Mouse (Mus musculus) embryonic facial prominence, embryonic 12.5 days (tissue): ENCODE data around the gene Tmem170b. TPM values are rescaled to one million over a fixed set of nuclear protein-coding genes. Genes with fewer than 3 reads are reported as not detected.
"Not testable (repeated sequence)": the region's sequence is repeated elsewhere in the genome, so short reads cannot be mapped to it uniquely, and the experiment has no call there.

Experiments used
- ATAC-seq: fragments of 200-750 bp; cut with Nextera tagmentation; 2 replicates; pipeline ENCODE4 v1.8.0; 2017; ENCODE audit not compliant: insufficient number of reproducible peaks, insufficient read depth, low FRiP score, low TSS enrichment
- H3K27ac ChIP-seq: fragments of 300-500 bp; sonication (generic); 2 replicates; pipeline ENCODE4 v1.5.1; 2016; ENCODE audit warnings: mild to moderate bottlenecking
- H3K27me3 ChIP-seq: fragments of 300-500 bp; sonication (generic); 2 replicates; pipeline ENCODE4 v1.6.1; 2016; ENCODE audit warnings: mild to moderate bottlenecking, moderate library complexity
- H3K36me3 ChIP-seq: fragments of 300-500 bp; sonication (generic); 2 replicates; pipeline ENCODE4 v1.6.1; 2016; ENCODE audit warnings: mild to moderate bottlenecking
- H3K4me1 ChIP-seq: fragments of 300-500 bp; sonication (generic); 2 replicates; pipeline ENCODE4 v1.6.1; 2016
- H3K4me2 ChIP-seq: fragments of 300-500 bp; sonication (generic); replicated peaks from 2 replicates; pipeline ENCODE4 v1.6.1; 2016; ENCODE audit warnings: mild to moderate bottlenecking, moderate library complexity
- H3K4me3 ChIP-seq: fragments of 300-500 bp; sonication (generic); 2 replicates; pipeline ENCODE4 v1.5.1; 2016; ENCODE audit warnings: mild to moderate bottlenecking
- H3K9ac ChIP-seq: fragments of 300-500 bp; sonication (generic); 2 replicates; pipeline ENCODE4 v1.6.1; 2016; ENCODE audit warnings: mild to moderate bottlenecking, moderate library complexity
- H3K9me3 ChIP-seq: fragments of 300-500 bp; sonication (generic); 2 replicates; pipeline ENCODE4 v1.6.1; 2016; ENCODE audit warnings: mild to moderate bottlenecking, moderate library complexity
- WGBS: fragments of 180-500 bp; shearing (Covaris S2); methylation state at CpG from one replicate; pipeline ENCODE4 v1.1.7; 2016; 5-methylcytosine and 5-hydroxymethylcytosine counted together
- polyA plus RNA-seq: library from polyadenylated mRNA; unstranded; fragments of >200 nt; fragmentation: Nextera tagmentation; extraction: Ambion mirVana; gene quantifications from 2 replicates; pipeline ENCODE4 v1.2.1, GENCODE M21; 2016

The Tmem170b gene
- polyA plus RNA-seq, 1 experiment from 2014 or later, result 11.6 TPM

GRCm38 (mm10) chr13:41650665-41651064, 45.0 kb downstream of the Tmem170b start:
- no peak overlapping the region for H3K9ac ChIP-seq
- no peak overlapping the region for H3K27ac ChIP-seq
- WGBS, result 70% methylated on average over 7 of the region's 7 CpGs
- no peaks in the 10 kb centered on the region for H3K4me1 ChIP-seq
- no peak overlapping the region for H3K4me3 ChIP-seq
- H3K9me3 ChIP-seq, result no peaks in the 10 kb centered on the region
- no peaks in the 10 kb centered on the region for H3K27me3 ChIP-seq
- no peak overlapping the region for H3K4me2 ChIP-seq
- ATAC-seq, result no peak
- H3K36me3 ChIP-seq, result no peaks in the 10 kb centered on the region

GRCm38 (mm10) chr13:41653791-41654190, 48.1 kb downstream of the Tmem170b start:
- H3K4me3 ChIP-seq, result no peak overlapping the region
- H3K36me3 ChIP-seq, result no peaks in the 10 kb centered on the region
- H3K27me3 ChIP-seq, result no peaks in the 10 kb centered on the region
- no peak overlapping the region for H3K9ac ChIP-seq
- H3K9me3 ChIP-seq, result no peaks in the 10 kb centered on the region
- no peak overlapping the region for H3K27ac ChIP-seq
- no peak overlapping the region for H3K4me2 ChIP-seq
- no peaks in the 10 kb centered on the region for H3K4me1 ChIP-seq
- ATAC-seq, result no peak
- 95% methylated on average over 2 of the region's 2 CpGs for WGBS

GRCm38 (mm10) chr13:41655576-41656090, 49.9 kb downstream of the Tmem170b start:
- Histone ChIP-seq H3K4me2 (no peak overlapping the region), H3K36me3 (no peaks in the 10 kb centered on the region), H3K4me1 (no peaks in the 10 kb centered on the region), H3K9me3 (no peaks in the 10 kb centered on the region), H3K4me3 (no peak overlapping the region), H3K27me3 (no peaks in the 10 kb centered on the region), H3K27ac (no peak overlapping the region), H3K9ac (no peak overlapping the region)
- 76% methylated on average over 10 of the region's 10 CpGs for WGBS
- ATAC-seq, result no peak

GRCm38 (mm10) chr13:41660052-41660793, 54.5 kb downstream of the Tmem170b start:
- Histone ChIP-seq H3K9me3 (no peaks in the 10 kb centered on the region), H3K4me1 (0 out of 2 replicates have a peak, but pooled peaks cover 6% of the 10 kb centered on the region), H3K4me2 (no peak overlapping the region), H3K27me3 (no peaks in the 10 kb centered on the region), H3K36me3 (no peaks in the 10 kb centered on the region), H3K4me3 (no peak overlapping the region), H3K9ac (no peak overlapping the region), H3K27ac (no peak overlapping the region)
- ATAC-seq, result no peak
- WGBS, result 56% methylated on average over 11 of the region's 11 CpGs

- 0 out of 2 replicates have a peak, but pooled peaks cover 6% of the 10 kb centered on the region for H3K4me1 ChIP-seq
- ATAC-seq, result no peak
- H3K27me3 ChIP-seq, result no peaks in the 10 kb centered on the region
- WGBS, result 89% methylated on average over 11 of the region's 11 CpGs
- no peaks in the 10 kb centered on the region for H3K36me3 ChIP-seq
- no peak overlapping the region for H3K4me2 ChIP-seq
- no peak overlapping the region for H3K4me3 ChIP-seq
- no peak overlapping the region for H3K27ac ChIP-seq
- no peak overlapping the region for H3K9ac ChIP-seq
- no peaks in the 10 kb centered on the region for H3K9me3 ChIP-seq
Measured at GRCm38 (mm10) chr13:41661116-41661515, 55.4 kb downstream of the Tmem170b start.

- ATAC-seq, result no peak
- no peak overlapping the region for H3K4me2 ChIP-seq
- no peak overlapping the region for H3K4me3 ChIP-seq
- H3K36me3 ChIP-seq, result no peaks in the 10 kb centered on the region
- no peak overlapping the region for H3K9ac ChIP-seq
- 0 out of 2 replicates have a peak, but pooled peaks cover 6% of the 10 kb centered on the region for H3K4me1 ChIP-seq
- WGBS, result 49% methylated on average over 17 of the region's 17 CpGs
- no peak overlapping the region for H3K27ac ChIP-seq
- no peaks in the 10 kb centered on the region for H3K9me3 ChIP-seq
- no peaks in the 10 kb centered on the region for H3K27me3 ChIP-seq
Measured at GRCm38 (mm10) chr13:41662401-41663070, 56.8 kb downstream of the Tmem170b start.

- Histone ChIP-seq H3K36me3 (no peaks in the 10 kb centered on the region), H3K9ac (no peak overlapping the region), H3K27ac (no peak overlapping the region), H3K4me3 (no peak overlapping the region), H3K27me3 (no peaks in the 10 kb centered on the region), H3K4me2 (no peak overlapping the region), H3K4me1 (0 out of 2 replicates have a peak, but pooled peaks cover 6% of the 10 kb centered on the region), H3K9me3 (no peaks in the 10 kb centered on the region)
- no peak for ATAC-seq
- WGBS, result 86% methylated on average over 14 of the region's 14 CpGs
Measured at GRCm38 (mm10) chr13:41663501-41664195, 57.9 kb downstream of the Tmem170b start.

- H3K27me3 ChIP-seq, result no peaks in the 10 kb centered on the region
- H3K4me1 ChIP-seq, result no peaks in the 10 kb centered on the region
- H3K4me3 ChIP-seq, result no peak overlapping the region
- ATAC-seq, result no peak
- H3K9me3 ChIP-seq, result no peaks in the 10 kb centered on the region
- H3K36me3 ChIP-seq, result no peaks in the 10 kb centered on the region
- no peak overlapping the region for H3K4me2 ChIP-seq
- 84% methylated on average over 2 of the region's 2 CpGs for WGBS
- no peak overlapping the region for H3K9ac ChIP-seq
- no peak overlapping the region for H3K27ac ChIP-seq
Measured at GRCm38 (mm10) chr13:41669951-41670350, 64.2 kb downstream of the Tmem170b start.

- H3K27me3 ChIP-seq, result no peaks in the 10 kb centered on the region
- no peak overlapping the region for H3K27ac ChIP-seq
Measured at GRCm38 (mm10) chr13:41670386-41671130, 64.9 kb downstream of the Tmem170b start.

GRCm38 (mm10) chr13:41671136-41671705, 65.5 kb downstream of the Tmem170b start:
- H3K4me1 ChIP-seq, result no peaks in the 10 kb centered on the region
- no peak overlapping the region for H3K27ac ChIP-seq
- H3K9ac ChIP-seq, result no peak overlapping the region
- H3K4me3 ChIP-seq, result no peak overlapping the region
- H3K36me3 ChIP-seq, result no peaks in the 10 kb centered on the region
- no peak overlapping the region for H3K4me2 ChIP-seq
- no peak for ATAC-seq
- no peaks in the 10 kb centered on the region for H3K9me3 ChIP-seq
- WGBS, result 91% methylated on average over 11 of the region's 11 CpGs
- H3K27me3 ChIP-seq, result no peaks in the 10 kb centered on the region

More at GRCm38 (mm10) chr13:41670386-41671130, 64.9 kb downstream of the Tmem170b start:
- Histone ChIP-seq H3K9me3 (no peaks in the 10 kb centered on the region), H3K36me3 (no peaks in the 10 kb centered on the region), H3K4me1 (no peaks in the 10 kb centered on the region), H3K4me3 (no peak overlapping the region), H3K9ac (no peak overlapping the region), H3K4me2 (no peak overlapping the region)
- no peak for ATAC-seq
- 48% methylated on average over 7 of the region's 7 CpGs for WGBS

- H3K9me3 ChIP-seq, ATAC-seq, H3K27me3 ChIP-seq, H3K4me3 ChIP-seq, H3K9ac ChIP-seq, H3K36me3 ChIP-seq, H3K27ac ChIP-seq, H3K4me1 ChIP-seq, H3K4me2 ChIP-seq: not testable (repeated sequence)
- 50% methylated on average over 5 of the region's 5 CpGs for WGBS
Measured at GRCm38 (mm10) chr13:41672904-41673303, 67.2 kb downstream of the Tmem170b start.
